Mouse (Mus musculus) stomach, embryonic 14.5 days (tissue): ENCODE data around the gene Add2. TPM values are rescaled to one million over a fixed set of nuclear protein-coding genes. Genes with fewer than 3 reads are reported as not detected.
"Not testable (repeated sequence)": the region's sequence is repeated elsewhere in the genome, so short reads cannot be mapped to it uniquely, and the experiment has no call there.

Experiments used
- ATAC-seq: fragments of 200-750 bp; cut with Nextera tagmentation; 2 replicates; pipeline ENCODE4 v1.8.0; 2017; ENCODE audit warnings: low read depth, moderate TSS enrichment; ENCODE audit not compliant: insufficient number of reproducible peaks, insufficient read depth, low FRiP score
- H3K27ac ChIP-seq: fragments of 300-500 bp; sonication (generic); 2 replicates; pipeline ENCODE4 v1.5.1; 2014; ENCODE audit warnings: mild to moderate bottlenecking, low read length, moderate library complexity, mixed read lengths
- H3K27me3 ChIP-seq: fragments of 300-500 bp; sonication (generic); 2 replicates; pipeline ENCODE4 v1.6.1; 2014; ENCODE audit warnings: low read length, control low read depth, mixed read lengths; ENCODE audit not compliant: control insufficient read depth, insufficient read depth
- H3K36me3 ChIP-seq: fragments of 300-500 bp; sonication (generic); 2 replicates; pipeline ENCODE4 v1.6.1; 2014; ENCODE audit warnings: mild to moderate bottlenecking, control low read depth, low read length, moderate library complexity, mixed read lengths; ENCODE audit not compliant: control insufficient read depth, insufficient read depth
- H3K4me1 ChIP-seq: fragments of 300-500 bp; sonication (generic); 2 replicates; pipeline ENCODE4 v1.6.1; 2014; ENCODE audit warnings: low read length, control low read depth, mixed read lengths; ENCODE audit not compliant: control insufficient read depth, insufficient read depth
- H3K4me2 ChIP-seq: fragments of 300-500 bp; sonication (generic); replicated peaks from 2 replicates; pipeline ENCODE4 v1.6.1; 2014; ENCODE audit warnings: low read depth, low read length, control low read depth
- H3K4me3 ChIP-seq: fragments of 300-500 bp; sonication (generic); 2 replicates; pipeline ENCODE4 v1.5.1; 2014; ENCODE audit warnings: low read depth, low read length, control low read depth
- H3K9ac ChIP-seq: fragments of 300-500 bp; sonication (generic); replicated peaks from 2 replicates; pipeline ENCODE4 v1.6.1; 2014; ENCODE audit warnings: low read depth, mild to moderate bottlenecking, control low read depth, low read length, moderate library complexity, mixed read lengths
- H3K9me3 ChIP-seq: fragments of 300-500 bp; sonication (generic); 2 replicates; pipeline ENCODE4 v1.6.1; 2016; ENCODE audit warnings: low read depth, low read length, control low read depth; ENCODE audit not compliant: control insufficient read depth
- WGBS: fragments of 180-500 bp; shearing (Covaris S2); extraction: QIAGEN DNeasy Blood & Tissue Kit; methylation state at CpG from one replicate; pipeline ENCODE4 v1.1.7; 2014; 5-methylcytosine and 5-hydroxymethylcytosine counted together
- polyA plus RNA-seq: library from polyadenylated mRNA; unstranded; fragments of >200 nt; fragmentation: Nextera tagmentation; extraction: Ambion mirVana; gene quantifications from 2 replicates; pipeline ENCODE4 v1.2.1, GENCODE M21; 2014

Gene Add2
- polyA plus RNA-seq, 1 experiment from 2014 or later: 7.7 TPM

GRCm38 (mm10) chr6:86014812-86015211 lies 13.7 kb upstream of the Add2 start:
- H3K9ac ChIP-seq, ATAC-seq, H3K27me3 ChIP-seq, H3K4me2 ChIP-seq, H3K4me1 ChIP-seq, H3K27ac ChIP-seq, H3K9me3 ChIP-seq, H3K36me3 ChIP-seq, H3K4me3 ChIP-seq: not testable (repeated sequence)
- 73% methylated on average over 5 of the region's 5 CpGs for WGBS

GRCm38 (mm10) chr6:86015871-86016270 lies 12.6 kb upstream of the Add2 start, which contains the start of gene Figla:
TSS of gene Figla (plus strand) at chr6:86016171.
- Histone ChIP-seq H3K9ac (no peak within 1 kb of the TSS), H3K4me2 (no peak within 1 kb of the TSS), H3K9me3 (no peaks in the 10 kb centered on the region), H3K4me1 (no peaks in the 10 kb centered on the region), H3K36me3 (no peaks in the 10 kb centered on the region), H3K4me3 (no peak within 1 kb of the TSS), H3K27ac (no peak within 1 kb of the TSS), H3K27me3 (no peaks in the 10 kb centered on the region)
- no peak for ATAC-seq
- 81% methylated on average over 9 of the region's 9 CpGs for WGBS

- no peak overlapping the region for H3K9ac ChIP-seq
- no peak overlapping the region for H3K27ac ChIP-seq
- H3K4me3 ChIP-seq: no peak overlapping the region
- H3K27me3 ChIP-seq: no peaks in the 10 kb centered on the region
- no peak for ATAC-seq
- H3K9me3 ChIP-seq: no peaks in the 10 kb centered on the region
- no peaks in the 10 kb centered on the region for H3K4me1 ChIP-seq
- H3K36me3 ChIP-seq: no peaks in the 10 kb centered on the region
- WGBS: 82% methylated on average over 23 of the region's 23 CpGs
- H3K4me2 ChIP-seq: no peak overlapping the region
Measured at GRCm38 (mm10) chr6:86016793-86017350, 11.6 kb upstream of the Add2 start.

GRCm38 (mm10) chr6:86019415-86020237 lies 8.9 kb upstream of the Add2 start:
- ATAC-seq: no peak
- Histone ChIP-seq H3K27ac (no peak overlapping the region), H3K9ac (no peak overlapping the region), H3K27me3 (no peaks in the 10 kb centered on the region), H3K4me2 (no peak overlapping the region), H3K4me3 (no peak overlapping the region), H3K36me3 (no peaks in the 10 kb centered on the region), H3K4me1 (no peaks in the 10 kb centered on the region), H3K9me3 (no peaks in the 10 kb centered on the region)
- 52% methylated on average over 4 of the region's 4 CpGs for WGBS

- H3K9me3 ChIP-seq: no peaks in the 10 kb centered on the region
- H3K27ac ChIP-seq: no peak overlapping the region
- no peaks in the 10 kb centered on the region for H3K36me3 ChIP-seq
- no peak overlapping the region for H3K9ac ChIP-seq
- ATAC-seq: no peak
- no peak overlapping the region for H3K4me2 ChIP-seq
- H3K4me3 ChIP-seq: no peak overlapping the region
- no peaks in the 10 kb centered on the region for H3K27me3 ChIP-seq
- 32% methylated on average over 3 of the region's 3 CpGs for WGBS
- no peaks in the 10 kb centered on the region for H3K4me1 ChIP-seq
Measured at GRCm38 (mm10) chr6:86020948-86021347, 7.5 kb upstream of the Add2 start.

- H3K9ac ChIP-seq: no peak overlapping the region
- H3K4me3 ChIP-seq: no peak overlapping the region
- H3K4me2 ChIP-seq: no peak overlapping the region
- H3K27me3 ChIP-seq: peaks cover 14% of the 10 kb centered on the region
- H3K27ac ChIP-seq: no peak overlapping the region
- H3K9me3 ChIP-seq: no peaks in the 10 kb centered on the region
- no peaks in the 10 kb centered on the region for H3K4me1 ChIP-seq
- no peaks in the 10 kb centered on the region for H3K36me3 ChIP-seq
- ATAC-seq: no peak
- WGBS: 80% methylated on average over 8 of the region's 8 CpGs
Measured at GRCm38 (mm10) chr6:86026632-86027292, 1.7 kb upstream of the Add2 start.

- Histone ChIP-seq H3K4me2 (peak overlapping the region; percentile 97), H3K9ac (peak overlapping the region; percentile 36; the same call in 1 of the 2 replicates), H3K27me3 (peaks cover 14% of the 10 kb centered on the region), H3K4me3 (peak overlapping the region; percentile 47; the same call in 1 of the 2 replicates), H3K4me1 (no peaks in the 10 kb centered on the region), H3K27ac (no peak overlapping the region), H3K9me3 (no peaks in the 10 kb centered on the region), H3K36me3 (no peaks in the 10 kb centered on the region)
- WGBS: 62% methylated on average over 2 of the region's 2 CpGs
- no peak for ATAC-seq
Measured at GRCm38 (mm10) chr6:86028150-86028549, 331 bp upstream of the Add2 start.

- Histone ChIP-seq H3K4me2 (peak overlapping the region; percentile 97), H3K27ac (no peak overlapping the region), H3K36me3 (no peaks in the 10 kb centered on the region), H3K9me3 (no peaks in the 10 kb centered on the region), H3K4me3 (peak overlapping the region; percentile 47), H3K9ac (0 out of 2 replicates have a peak overlapping the region, but pooled peaks have one; percentile 36), H3K27me3 (peaks cover 14% of the 10 kb centered on the region), H3K4me1 (no peaks in the 10 kb centered on the region)
- WGBS: 9% methylated on average over 6 of the region's 6 CpGs
- ATAC-seq: no peak; the same call in 1 of the 2 replicates
Measured at GRCm38 (mm10) chr6:86029323-86029713, 837 bp downstream of the Add2 start.
